Mouse (Mus musculus) limb, embryonic 14.5 days (tissue): Measurements from ENCODE around the gene Actn3. TPM values are rescaled to one million over a fixed set of nuclear protein-coding genes. Genes with fewer than 3 reads are reported as not detected.

Source experiments
- ATAC-seq: fragments of 200-750 bp; cut with Nextera tagmentation; 2 replicates; pipeline ENCODE4 v1.8.0; 2017; ENCODE audit warnings: low read depth, moderate number of reproducible peaks, moderate TSS enrichment; ENCODE audit not compliant: low FRiP score
- DNase-seq: peaks from one replicate; pipeline ENCODE4 v3.0.0-alpha.2; 2015; ENCODE audit warnings: low spot score
- H3K27ac ChIP-seq: fragments of 300-500 bp; sonication (generic); replicated peaks from 2 replicates; pipeline ENCODE4 v1.5.1; 2014; ENCODE audit warnings: low read depth, mild to moderate bottlenecking, low read length, moderate library complexity, mixed read lengths
- H3K27me3 ChIP-seq: fragments of 300-500 bp; sonication (generic); 2 replicates; pipeline ENCODE4 v1.6.1; 2014; ENCODE audit warnings: low read length, mixed read lengths; ENCODE audit not compliant: control insufficient read depth, insufficient read depth
- H3K36me3 ChIP-seq: fragments of 300-500 bp; sonication (generic); 2 replicates; pipeline ENCODE4 v1.6.1; 2014; ENCODE audit warnings: mild to moderate bottlenecking, low read length, moderate library complexity, mixed read lengths; ENCODE audit not compliant: control insufficient read depth, insufficient read depth
- H3K4me1 ChIP-seq: fragments of 300-500 bp; sonication (generic); 2 replicates; pipeline ENCODE4 v1.6.1; 2014; ENCODE audit warnings: antibody characterized with exemption, low read length, mixed read lengths; ENCODE audit not compliant: control insufficient read depth, insufficient read depth
- H3K4me2 ChIP-seq: fragments of 300-500 bp; sonication (generic); replicated peaks from 2 replicates; pipeline ENCODE4 v1.6.1; 2014; ENCODE audit warnings: low read depth, mild to moderate bottlenecking, low read length, moderate library complexity; ENCODE audit not compliant: severe bottlenecking
- H3K4me3 ChIP-seq: fragments of 300-500 bp; sonication (generic); replicated peaks from 2 replicates; pipeline ENCODE4 v1.5.1; 2014; ENCODE audit warnings: low read length
- H3K9ac ChIP-seq: fragments of 300-500 bp; sonication (generic); 2 replicates; pipeline ENCODE4 v1.6.1; 2014; ENCODE audit warnings: mild to moderate bottlenecking, low read depth, low read length, moderate library complexity; ENCODE audit not compliant: severe bottlenecking
- H3K9me3 ChIP-seq: fragments of 300-500 bp; sonication (generic); 2 replicates; pipeline ENCODE4 v1.6.1; 2016; ENCODE audit warnings: low read length; ENCODE audit not compliant: control insufficient read depth
- POLR2A ChIP-seq: fragments of 200-500 bp; IDR thresholded peaks from 2 replicates; pipeline ENCODE4 v1.8.0; 2012; ENCODE audit warnings: inconsistent platforms, mild to moderate bottlenecking, moderate library complexity, borderline replicate concordance; ENCODE audit not compliant: insufficient read depth, insufficient read length; ENCODE audit errors: extremely low read depth
- WGBS: fragments of 180-500 bp; shearing (Covaris S2); extraction: QIAGEN DNeasy Blood & Tissue Kit; methylation state at CpG from one replicate; pipeline ENCODE4 v1.1.7; 2014; 5-methylcytosine and 5-hydroxymethylcytosine counted together
- polyA plus RNA-seq, 2 experiments: library from polyadenylated mRNA; depleted of rRNA in 1 of 2; stranded (reverse) in 1 of 2; unstranded in 1 of 2; fragments of >200 nt; fragmentation: Nextera tagmentation in 1 of 2; extraction: Ambion mirVana in 1 of 2; gene quantifications; 2 replicates each; pipeline versions ENCODE4 v1.2.1 to v1.2.3; 2012 to 2014

Gene Actn3
- polyA plus RNA-seq, 2 experiments, result 8.3 to 11.9 TPM

GRCm38 (mm10) chr19:4863048-4863447, 14.7 kb downstream of the Actn3 start:
- Histone ChIP-seq H3K27ac (no peak overlapping the region), H3K4me2 (no peak overlapping the region), H3K9ac (no peak overlapping the region), H3K9me3 (no peaks in the 10 kb centered on the region), H3K4me3 (no peak overlapping the region), H3K27me3 (no peaks in the 10 kb centered on the region), H3K36me3 (0 out of 2 replicates have a peak, but pooled peaks cover 2% of the 10 kb centered on the region), H3K4me1 (peaks cover 6% of the 10 kb centered on the region; the same call in 1 of the 2 replicates)
- 76% methylated on average over 6 of the region's 6 CpGs for WGBS
- no peak for DNase-seq
- TF ChIP-seq POLR2A, result no peak
- no peak for ATAC-seq

DNA sequence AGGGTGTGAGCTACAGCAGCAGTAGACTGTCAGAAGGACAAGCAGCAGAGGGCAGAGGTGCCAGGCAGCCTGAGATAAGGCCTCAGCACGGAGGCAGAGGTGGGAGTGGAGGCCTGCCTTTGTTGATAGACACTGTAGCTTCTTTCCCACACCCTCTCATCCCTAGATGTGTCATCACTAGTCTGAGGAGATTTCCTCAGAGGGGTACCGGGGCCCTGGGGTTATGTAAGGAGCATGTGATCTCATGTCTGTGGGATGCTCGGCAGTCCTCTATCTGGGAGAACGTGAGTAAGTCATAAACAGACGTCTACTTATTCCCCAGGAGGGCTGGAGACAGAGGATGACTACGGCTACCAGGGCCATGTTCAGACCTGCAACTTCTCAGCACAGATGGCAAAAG, 18.6 kb downstream of the Actn3 start:
- ATAC-seq, result no peak
- Histone ChIP-seq H3K27ac (no peak overlapping the region), H3K4me1 (peaks cover 4% of the 10 kb centered on the region; the same call in 1 of the 2 replicates), H3K4me3 (no peak overlapping the region), H3K27me3 (no peaks in the 10 kb centered on the region), H3K9me3 (no peaks in the 10 kb centered on the region), H3K4me2 (no peak overlapping the region), H3K36me3 (0 out of 2 replicates have a peak, but pooled peaks cover 2% of the 10 kb centered on the region), H3K9ac (no peak overlapping the region)
- TF ChIP-seq POLR2A, result no peak
- DNase-seq, result no peak
- WGBS, result 61% methylated on average over 6 of the region's 6 CpGs

DNA sequence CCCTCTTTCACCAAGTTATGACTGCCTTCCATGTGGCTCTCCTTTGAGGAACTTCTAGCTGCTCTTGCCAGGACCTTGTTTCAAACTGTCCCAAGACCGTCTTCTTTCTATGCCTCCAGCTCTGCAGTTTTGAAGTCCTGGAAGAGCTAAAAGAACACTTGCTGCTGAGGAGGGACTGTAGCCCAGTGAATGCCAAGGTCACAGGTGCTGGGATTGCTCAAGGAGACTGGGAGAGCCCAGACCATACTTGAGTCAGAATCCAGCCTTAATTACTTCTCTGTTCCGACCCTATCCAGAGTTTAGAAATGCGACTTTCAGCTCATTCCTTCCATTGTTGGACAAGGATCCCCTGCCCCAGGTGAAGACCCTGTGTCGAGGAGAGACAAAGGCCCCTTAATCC, 21.8 kb downstream of the Actn3 start:
- Histone ChIP-seq H3K9ac (no peak overlapping the region), H3K27ac (no peak overlapping the region), H3K9me3 (no peaks in the 10 kb centered on the region), H3K36me3 (0 out of 2 replicates have a peak, but pooled peaks cover 2% of the 10 kb centered on the region), H3K27me3 (no peaks in the 10 kb centered on the region), H3K4me2 (peak overlapping the region; percentile 96; the same call in 1 of the 2 replicates), H3K4me3 (0 out of 2 replicates have a peak overlapping the region, but pooled peaks have one; percentile 61), H3K4me1 (peaks cover 4% of the 10 kb centered on the region; the same call in 1 of the 2 replicates)
- TF ChIP-seq POLR2A, result no peak
- DNase-seq (no peak), ATAC-seq (no peak)
- WGBS, result 84% methylated on average over 4 of the region's 4 CpGs

DNA sequence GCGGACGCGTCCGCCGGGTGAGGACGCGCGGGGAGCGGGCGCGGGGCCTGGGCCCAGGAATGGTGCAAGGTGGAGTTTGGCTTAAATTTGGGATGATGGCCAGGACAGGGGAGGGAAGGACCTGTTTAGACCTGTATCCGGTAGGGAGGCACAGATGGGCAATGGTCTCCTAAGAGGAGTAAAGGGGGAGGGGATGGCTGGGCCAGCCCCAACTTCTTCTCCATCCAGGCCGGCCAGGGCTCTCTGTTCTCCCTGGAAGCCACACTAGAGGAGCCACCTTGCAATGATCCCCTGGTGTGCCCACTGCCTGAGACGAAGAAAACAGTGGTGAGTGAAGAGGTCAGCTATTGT, 22.3 kb downstream of the Actn3 start:
- peak overlapping the region; percentile 61 for H3K4me3 ChIP-seq
- ATAC-seq (no peak), DNase-seq (no peak)
- peaks cover 4% of the 10 kb centered on the region; the same call in 1 of the 2 replicates for H3K4me1 ChIP-seq
- no peak for TF ChIP-seq POLR2A
- no peaks in the 10 kb centered on the region for H3K27me3 ChIP-seq
- H3K4me2 ChIP-seq, result peak overlapping the region; percentile 96
- H3K9ac ChIP-seq, result peak overlapping the region; percentile 68
- H3K36me3 ChIP-seq, result 0 out of 2 replicates have a peak, but pooled peaks cover 2% of the 10 kb centered on the region
- H3K9me3 ChIP-seq, result no peaks in the 10 kb centered on the region
- WGBS, result 2% methylated on average over 14 of the region's 14 CpGs
- H3K27ac ChIP-seq, result no peak overlapping the region

DNA sequence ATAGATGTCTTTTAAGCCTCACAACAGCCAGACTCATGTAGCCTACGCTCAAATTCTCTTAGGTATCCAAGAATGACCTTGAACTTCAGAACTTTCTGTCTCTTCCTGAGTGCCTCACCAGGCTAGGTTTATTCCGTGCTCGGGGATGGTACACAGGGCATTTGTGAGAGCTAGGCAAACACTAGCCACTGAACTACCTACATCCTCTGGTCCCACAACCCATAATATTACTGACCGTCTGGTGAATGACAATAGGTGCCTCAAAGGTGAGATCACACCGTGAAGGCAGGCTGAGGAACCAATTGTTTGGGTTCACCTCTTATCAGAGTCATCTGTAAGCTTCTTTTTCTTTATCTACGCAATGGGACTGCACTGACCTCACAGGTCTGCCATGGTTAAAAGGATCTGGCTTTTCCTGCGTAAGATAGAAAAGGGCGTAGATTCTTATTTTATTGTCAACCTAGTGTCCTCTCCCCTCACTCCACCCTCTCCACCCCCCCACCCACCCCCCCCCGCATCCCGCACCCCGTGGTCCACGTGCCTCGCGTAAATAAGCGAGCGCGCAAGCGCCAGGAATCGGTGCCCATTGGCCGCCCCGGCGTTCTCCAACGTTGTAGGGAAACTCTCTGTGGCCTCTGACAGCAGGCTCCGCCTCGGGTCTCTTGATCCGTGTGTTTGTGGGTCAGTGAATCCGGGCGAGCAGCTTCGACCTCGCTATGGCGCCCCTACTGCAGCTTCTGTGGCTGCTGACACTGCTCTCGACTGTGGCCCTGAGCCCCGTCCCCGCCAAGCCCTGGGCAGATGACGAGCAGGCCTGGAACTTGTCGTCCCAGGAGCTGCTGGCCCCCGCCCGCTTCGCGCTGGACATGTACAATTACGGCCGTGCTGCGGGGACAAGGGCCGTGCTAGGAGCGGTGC, 22.9 kb downstream of the Actn3 start, which contains the start of gene Ctsf:
Ctsf (plus strand) TSS at position 579 of the 918 bp plus-strand sequence.
- H3K9me3 ChIP-seq, result no peaks in the 10 kb centered on the region
- DNase-seq (peak; percentile 80), ATAC-seq (peak; percentile 91)
- WGBS, result 5% methylated on average over 45 of the region's 45 CpGs
- H3K4me3 ChIP-seq, result peak within 1 kb of the TSS; percentile 61
- H3K27ac ChIP-seq, result no peak within 1 kb of the TSS
- no peaks in the 10 kb centered on the region for H3K27me3 ChIP-seq
- H3K36me3 ChIP-seq, result no peaks in the 10 kb centered on the region
- peak within 1 kb of the TSS; percentile 96 for H3K4me2 ChIP-seq
- no peak for TF ChIP-seq POLR2A
- H3K9ac ChIP-seq, result peak within 1 kb of the TSS; percentile 68
- H3K4me1 ChIP-seq, result peaks cover 4% of the 10 kb centered on the region; the same call in 1 of the 2 replicates
